Mouse (Mus musculus) kidney, postnatal 4 days (tissue): ENCODE measurements around the gene Xxylt1.
A peak's percentile ranks its signal among the peaks of the same experiment; 100 is the strongest.

Experiments
- DNase-seq, 2 experiments: peaks; one replicate each; pipeline ENCODE4 v3.0.0; 2021; ENCODE audit warnings: mixed read lengths in 2 of 2

Gene Xxylt1

DNA sequence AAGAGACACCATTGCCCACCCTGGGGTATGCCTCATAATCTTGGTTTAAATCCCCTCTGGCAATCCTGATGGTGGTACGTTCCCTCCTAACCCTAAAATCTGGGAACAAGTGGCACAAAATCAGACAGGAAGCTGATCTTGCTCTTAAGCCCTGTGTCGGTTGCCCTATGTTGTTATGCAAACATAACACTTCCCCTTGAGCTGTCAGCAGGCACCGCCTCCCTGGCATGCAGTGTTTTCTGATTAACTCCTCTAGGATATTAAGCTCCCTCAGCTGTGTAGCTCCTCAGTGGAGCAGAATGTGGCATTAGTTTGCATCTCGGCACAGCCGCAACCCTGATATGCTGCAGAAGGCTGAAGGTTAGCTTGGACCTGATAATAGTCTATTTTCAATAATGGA, 58.9 kb downstream of the Xxylt1 start:
- peak; percentile 43 to 57 for DNase-seq

- DNase-seq: no peak
These were observed 61.7 kb downstream of the Xxylt1 start for GRCm38 (mm10) chr16:31019514-31019913.

DNA sequence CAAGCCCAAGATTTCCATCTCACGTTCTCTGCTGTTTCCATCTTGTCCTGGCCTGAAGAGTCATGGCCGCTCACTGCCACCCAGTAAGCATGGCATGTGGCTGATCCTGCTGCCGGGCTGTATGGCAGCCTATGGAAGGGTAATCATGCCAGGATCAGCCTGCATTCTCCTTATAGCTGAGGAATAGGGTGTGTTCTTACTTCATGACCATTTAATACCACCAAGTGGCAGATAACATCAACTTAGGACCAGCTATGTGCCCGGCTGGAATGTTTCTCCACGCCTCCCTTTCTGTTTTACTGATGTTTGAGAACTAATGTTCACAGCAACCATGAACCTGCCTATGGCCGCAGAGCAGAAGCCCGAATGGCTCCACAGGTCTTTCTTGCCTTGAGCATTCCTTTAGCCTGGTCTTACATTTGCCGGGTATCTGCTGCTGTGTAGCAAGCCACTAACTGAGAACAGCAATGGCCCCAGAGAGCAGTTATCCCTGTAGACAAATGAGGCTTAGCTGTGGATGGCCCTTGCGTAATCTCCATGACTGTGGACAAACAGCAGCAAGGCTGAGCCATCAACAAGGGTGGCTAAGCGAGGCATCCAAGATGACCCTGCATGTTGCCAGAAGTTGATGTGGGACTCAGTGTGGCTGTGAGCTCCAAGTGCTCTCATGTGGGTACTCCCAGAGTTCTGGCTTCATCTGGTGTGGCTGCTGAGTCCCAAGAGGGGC, 63.4 kb downstream of the Xxylt1 start:
- DNase-seq: no peak

- DNase-seq: no peak
These were observed 64.6 kb downstream of the Xxylt1 start for GRCm38 (mm10) chr16:31016669-31017068.

DNA sequence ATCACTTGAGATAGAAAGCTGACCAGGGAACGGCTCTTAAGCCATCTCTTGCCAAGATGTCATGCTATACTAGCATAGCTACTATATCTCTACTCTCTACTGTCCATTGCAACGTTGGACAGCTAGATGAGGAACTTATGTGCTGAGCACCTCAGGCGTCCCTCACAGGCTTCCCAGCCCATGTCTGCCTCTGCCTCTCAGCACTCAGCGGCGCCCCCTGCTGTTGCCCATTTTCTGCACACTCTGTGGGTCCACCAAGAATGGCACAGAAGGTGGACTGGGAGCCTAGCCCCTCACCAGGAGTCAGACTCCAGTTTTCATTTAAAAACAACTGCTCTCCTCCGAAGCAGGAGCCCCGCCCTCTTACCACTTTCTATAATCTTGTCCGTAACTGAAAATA, 65.1 kb downstream of the Xxylt1 start:
- DNase-seq: peak; percentile 56 to 59

DNA sequence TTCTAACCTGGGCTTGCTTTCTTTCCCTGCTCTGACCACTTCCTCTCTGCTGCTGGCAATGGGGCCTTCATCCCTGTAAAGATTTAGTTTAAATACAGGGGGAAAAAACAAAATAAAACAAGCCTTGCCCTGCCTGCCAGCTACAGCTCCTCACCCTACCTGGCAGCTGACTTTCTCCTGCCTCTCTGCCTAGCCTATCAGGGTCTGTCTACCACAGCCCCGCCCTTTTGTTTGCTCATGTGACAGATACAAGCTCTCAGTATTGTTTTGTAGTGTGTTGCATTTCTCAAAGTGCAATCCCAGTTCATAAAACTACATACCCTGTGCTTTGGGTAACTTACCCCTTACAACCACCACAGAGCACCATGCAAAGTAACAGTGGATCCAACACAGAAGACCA, 66.0 kb downstream of the Xxylt1 start:
- DNase-seq: no peak

DNA sequence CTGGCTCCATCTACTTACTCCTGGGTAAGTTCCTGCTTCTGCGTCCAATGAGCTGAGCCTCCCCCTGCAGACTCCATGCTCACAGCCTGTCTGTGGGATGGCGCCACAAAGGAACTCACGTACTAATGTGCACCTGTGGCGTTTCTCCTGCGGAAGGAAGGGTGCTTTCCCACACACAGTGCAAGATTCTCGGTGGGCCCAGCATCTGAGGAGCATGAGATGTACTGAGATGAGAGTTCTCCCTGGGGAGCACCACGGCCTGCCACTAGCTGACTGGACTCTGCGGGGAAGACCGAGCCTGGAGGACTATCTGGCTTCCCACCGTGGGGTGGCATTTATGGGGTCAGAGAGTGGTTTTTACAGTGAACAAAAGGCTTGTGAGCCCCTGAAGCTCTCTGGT, 69.0 kb downstream of the Xxylt1 start:
- DNase-seq: no peak

DNA sequence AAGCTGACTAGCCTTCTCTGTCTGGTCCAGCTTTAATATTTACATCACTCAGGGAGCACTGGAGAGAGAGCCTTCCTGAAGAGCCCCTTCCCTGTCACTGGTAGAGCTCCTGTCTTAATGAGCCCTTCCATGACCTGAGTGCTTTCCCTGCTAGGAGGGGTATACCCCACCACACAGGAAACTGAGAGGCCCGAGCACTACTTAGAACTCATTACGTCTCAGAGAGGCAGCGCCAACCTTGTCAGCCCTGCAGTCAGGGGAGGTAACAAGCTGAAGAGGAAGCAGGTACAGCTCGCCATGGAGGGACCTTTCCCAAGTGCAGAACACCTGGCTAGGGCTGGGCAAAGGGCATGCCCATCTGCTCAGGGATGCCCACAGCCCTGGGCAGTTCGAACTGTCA, 70.8 kb downstream of the Xxylt1 start:
- DNase-seq: no peak

- DNase-seq: peak in 1 of 2 experiments; percentile 48
These were observed 72.9 kb downstream of the Xxylt1 start for GRCm38 (mm10) chr16:31008326-31008725.

- no peak for DNase-seq
These were observed 73.7 kb downstream of the Xxylt1 start for GRCm38 (mm10) chr16:31007582-31007981.

DNA sequence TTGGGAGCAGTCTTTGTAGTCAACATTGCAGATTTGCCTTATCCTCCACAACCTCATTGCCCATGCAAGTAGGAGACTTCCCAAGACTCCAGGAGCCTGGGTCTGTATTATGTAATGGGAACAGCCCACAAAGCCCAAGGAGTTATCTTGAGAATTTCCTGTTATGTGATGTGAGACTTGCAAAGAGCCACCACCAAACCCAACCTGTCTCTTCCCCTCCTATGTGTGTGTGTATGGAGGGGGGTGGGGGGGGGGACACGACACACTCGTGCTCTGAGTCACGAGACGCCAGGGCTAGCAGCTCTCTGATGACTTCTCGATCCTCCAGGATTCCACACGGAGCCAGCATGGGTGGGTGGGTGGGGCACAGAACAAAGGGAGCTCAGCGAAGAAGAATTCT, 75.5 kb downstream of the Xxylt1 start:
- DNase-seq: no peak

DNA sequence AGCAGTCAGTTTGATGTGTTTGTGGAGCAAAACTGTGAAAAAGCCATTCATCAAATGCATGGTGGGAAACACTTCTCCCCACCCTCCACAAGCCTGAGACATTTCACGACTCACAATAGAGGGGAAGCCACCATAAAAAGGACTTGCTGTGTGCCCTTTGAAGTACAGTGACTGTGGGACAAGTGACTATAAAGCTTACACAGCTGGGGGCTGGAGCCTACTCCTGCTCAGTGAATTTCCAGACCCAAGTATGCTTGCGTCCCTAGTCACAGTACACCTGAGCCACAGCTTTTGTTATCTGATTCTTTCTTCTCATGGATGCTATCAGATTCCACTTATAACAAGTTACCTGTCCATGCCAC, 76.9 kb downstream of the Xxylt1 start:
- no peak for DNase-seq

DNA sequence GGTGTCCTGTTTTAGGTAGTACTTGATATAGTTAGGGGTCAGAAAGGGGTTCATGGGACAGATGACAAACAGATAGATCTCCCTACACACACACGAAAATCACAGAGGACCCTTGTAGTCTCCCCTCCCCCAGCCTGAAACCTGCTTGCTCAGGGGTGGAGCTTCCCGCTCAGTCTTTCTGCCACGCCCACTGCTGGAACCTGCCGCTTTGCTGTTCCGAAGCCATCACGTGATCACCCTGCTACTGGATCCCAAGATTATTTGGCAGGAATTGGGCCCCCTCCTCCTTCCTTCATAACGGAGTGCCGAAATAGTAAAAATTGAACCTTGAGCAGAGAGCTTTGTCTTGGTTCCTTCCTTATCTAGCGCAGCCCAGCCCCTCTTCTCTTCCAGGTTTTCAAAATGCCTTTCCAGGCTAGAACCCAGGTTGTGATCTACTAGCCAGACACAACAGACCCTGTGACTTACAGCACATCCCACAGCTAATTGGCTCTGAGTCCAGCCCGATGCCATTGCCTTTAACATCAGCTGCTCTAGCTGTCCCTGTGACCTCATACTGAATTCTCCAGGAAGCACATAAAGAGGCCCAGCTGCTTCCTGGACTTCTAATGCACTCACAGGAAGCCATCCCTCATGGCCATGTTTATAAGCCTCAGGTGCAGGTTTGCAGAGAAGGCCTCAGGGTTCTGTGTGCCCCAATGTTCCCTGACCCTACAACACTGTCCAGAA, 77.5 kb downstream of the Xxylt1 start:
- DNase-seq: peak; percentile 69 to 79

GRCm38 (mm10) chr16:31002926-31003325, 78.3 kb downstream of the Xxylt1 start:
- no peak for DNase-seq

DNA sequence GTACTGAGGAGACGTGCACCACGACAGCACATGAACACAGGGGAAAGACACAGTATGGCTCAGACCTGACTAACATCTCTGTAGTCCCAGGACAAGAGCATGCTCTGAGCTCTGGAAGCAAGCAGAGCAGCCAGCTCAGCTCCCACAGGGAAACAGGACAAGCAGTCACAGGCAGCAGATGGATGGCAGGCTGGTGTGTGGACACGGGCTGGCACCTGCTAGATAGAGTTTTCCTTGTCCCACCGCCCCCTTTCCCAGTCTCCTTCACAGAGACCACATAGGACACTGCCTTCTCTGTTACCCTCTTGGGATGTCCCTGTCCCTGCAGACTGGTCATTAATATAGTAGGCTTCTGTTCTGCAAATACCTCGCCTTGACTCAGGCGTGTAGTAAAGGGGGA, 79.1 kb downstream of the Xxylt1 start:
- DNase-seq: no peak

- DNase-seq: no peak
These were observed 82.5 kb downstream of the Xxylt1 start for GRCm38 (mm10) chr16:30998711-30999110.

DNA sequence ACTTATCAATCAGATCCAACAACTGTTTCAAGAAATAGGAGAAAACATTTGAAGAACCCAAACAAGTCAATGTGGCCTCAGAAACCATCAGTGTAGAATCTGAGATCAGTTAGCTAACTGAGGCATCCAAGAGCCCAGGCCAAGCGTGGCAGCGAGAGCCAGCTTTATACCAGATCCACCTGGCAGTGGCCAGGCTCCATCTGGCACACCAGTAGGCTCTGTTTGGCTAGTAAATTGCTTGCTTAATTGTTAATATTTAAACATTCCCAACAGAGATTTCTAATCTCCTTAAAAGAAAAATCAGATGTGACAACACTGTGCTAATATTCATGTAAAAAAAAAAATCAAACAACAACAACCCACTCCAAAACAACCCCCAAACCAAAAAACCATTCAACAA, 83.2 kb downstream of the Xxylt1 start:
- no peak for DNase-seq

DNA sequence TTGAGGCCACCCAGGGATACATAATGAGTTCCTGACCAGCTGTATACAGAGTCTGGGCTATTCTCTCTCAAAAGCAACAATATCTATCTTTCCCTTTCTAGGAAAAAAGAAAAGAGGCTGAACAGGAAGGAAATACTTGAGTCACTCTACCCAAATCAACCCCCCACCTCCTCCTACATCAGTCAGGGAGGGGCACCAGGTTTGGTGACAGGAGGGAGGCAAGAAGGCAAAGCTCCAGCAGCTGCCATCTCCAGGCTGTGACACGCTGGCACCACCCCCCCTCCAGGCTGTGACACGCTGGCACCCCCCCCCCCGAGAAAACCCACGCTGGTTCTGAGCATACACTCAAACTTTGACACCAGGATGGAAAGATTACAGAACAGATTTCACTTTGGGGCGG, 85.8 kb downstream of the Xxylt1 start:
- DNase-seq: no peak

DNA sequence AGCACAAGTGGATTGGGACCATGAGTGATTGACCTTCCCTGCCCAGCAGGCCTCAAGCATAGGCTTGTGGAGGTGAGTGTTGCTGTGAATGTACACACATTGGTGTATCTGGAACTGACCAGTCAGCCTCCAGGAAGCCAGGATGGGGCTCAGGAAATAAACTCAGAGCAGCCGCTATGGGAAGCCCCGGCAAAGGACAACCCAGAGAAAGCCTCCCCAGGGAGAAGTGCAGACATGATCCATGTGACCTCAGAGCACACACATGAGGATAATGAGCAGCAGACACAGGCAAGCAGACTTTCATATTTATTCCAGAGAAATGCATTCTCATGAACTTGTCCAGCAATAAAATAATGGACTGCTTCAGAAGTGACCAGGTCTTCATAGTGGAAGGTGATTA, 86.4 kb downstream of the Xxylt1 start:
- DNase-seq: peak in 1 of 2 experiments; percentile 33

DNA sequence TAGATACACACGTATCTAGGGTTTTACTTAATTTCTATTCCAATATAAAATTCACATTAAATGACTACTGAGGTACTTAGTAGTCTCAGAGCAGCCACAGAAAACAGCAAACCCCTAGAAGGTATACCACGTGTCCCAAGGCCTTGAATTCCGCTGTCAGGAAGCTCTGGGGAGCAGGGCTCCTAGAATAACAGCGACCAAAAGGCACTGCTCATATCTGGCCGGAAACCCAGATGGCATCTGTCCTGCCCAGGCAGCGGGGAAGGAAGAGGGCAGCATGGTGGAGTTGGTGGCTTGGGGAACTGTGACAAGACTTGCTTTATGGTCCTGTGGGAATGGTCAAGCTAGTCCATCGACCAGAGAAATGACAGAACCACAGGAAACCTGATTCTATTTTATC, 86.9 kb downstream of the Xxylt1 start:
- no peak for DNase-seq

DNA sequence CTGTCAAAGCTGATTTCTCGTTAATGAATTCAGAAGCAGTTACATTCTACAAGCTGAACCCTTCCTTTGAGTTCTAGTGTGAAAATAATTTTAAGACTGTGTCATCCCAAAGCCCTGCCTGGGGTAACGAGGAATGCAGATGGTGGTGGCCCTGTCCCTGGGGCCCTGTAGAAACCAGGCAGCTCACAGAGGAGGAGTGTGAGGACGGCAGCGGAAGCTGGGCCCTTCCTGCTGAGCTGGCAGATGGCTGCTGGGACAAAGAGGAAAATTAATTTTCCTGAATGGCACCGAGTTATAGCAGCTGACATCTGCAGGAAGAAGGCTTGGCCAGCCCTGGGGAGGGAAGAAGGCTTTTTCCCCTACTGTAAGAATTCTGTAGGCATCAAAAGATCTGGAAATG, 88.7 kb downstream of the Xxylt1 start:
- peak in 1 of 2 experiments; percentile 51 for DNase-seq

DNA sequence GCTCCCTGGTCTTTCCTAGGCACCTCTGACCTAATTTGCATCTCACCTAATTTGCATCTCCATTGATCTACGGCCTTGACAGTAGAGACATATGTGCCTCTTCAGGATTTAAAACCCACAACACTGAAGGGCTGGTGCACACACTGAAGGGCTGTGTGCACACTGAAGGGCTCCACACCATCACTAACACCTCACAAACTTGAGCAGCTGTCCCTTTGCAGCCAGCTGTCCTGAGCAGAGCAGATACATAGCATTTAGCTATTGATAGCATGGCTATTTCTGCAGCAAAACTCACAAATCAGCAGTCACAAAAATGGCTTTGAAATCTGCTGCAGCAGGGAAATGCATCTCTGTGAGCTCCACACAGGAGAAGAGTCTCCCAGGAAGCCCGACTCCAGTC, 90.6 kb downstream of the Xxylt1 start:
- DNase-seq: no peak

DNA sequence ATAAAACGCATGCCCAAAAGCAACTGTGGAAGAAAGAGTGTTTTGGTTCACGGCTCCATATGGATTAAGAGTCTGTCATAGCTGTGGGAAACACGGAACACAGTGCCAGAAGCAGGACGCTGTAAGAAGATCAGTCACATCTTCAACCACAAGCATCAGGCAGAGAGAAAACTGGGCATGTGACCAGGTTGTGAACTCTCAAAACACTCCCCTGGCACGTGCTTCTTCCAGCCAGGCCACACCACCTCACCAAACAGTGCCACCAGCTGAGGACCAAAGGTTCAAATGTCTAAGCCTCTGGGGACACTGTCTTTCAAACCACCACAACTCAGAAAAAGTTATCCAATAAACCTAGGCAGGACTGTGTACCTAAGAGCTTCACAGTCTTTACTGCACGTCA, 93.0 kb downstream of the Xxylt1 start:
- no peak for DNase-seq

DNA sequence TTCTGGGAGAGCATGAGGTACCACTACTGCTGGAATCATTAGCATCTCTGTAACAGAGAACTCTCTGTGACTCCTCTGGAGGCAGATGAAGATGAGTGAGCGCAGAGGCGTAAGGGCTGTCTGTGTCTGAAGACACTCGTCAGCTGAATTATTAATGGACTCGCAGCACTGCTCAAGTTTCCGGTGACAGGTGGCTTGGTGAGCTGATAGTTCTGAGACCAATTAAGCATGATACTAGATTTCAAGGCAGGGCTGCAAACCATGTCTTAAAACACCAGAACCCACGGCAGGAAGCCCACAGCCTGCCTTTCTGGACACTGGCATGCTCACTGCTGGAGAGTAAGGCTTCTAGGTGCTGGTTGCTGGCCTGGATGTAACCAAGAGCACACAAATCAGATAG, 93.5 kb downstream of the Xxylt1 start:
- DNase-seq: no peak
